In the genomic region with DNA sequence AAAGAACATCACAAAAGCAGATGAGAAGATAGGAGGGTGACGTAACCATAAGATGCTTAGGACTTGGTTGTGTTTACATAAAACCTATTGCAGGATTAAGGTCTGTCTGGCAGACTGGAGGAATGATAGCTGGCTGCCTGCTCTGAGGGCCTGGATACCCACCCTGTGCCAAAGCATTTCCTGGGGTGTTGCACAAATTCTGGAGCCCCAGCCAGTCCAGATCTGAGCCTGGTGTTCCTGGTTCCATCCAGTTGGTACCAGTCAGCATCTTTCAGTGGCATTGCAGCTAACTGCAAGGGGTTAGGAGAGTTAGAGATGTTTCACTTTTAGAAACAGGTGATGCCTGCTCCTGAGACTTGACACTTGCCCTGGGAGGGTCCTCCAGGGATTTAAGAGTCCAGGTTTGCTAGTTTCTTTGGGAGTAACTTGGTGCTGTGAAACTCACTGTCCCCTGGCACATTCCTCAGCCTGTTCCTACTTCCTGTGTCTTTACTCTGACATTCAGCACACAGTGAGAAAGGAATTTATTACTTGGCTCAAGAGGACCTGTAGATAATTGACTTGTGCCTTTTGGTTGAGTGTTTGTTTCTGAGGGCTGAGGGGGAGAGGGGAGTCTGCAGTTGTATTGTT, we compare ENCODE assay signal across 17 mouse cellular contexts. TPM values are rescaled to one million over a fixed set of nuclear protein-coding genes. Genes with fewer than 3 reads are reported as not detected.
A peak's percentile ranks its signal among the peaks of the same experiment; 100 is the strongest.
DNase-seq lines count a peak whose midpoint lies in the region; ATAC-seq and TF ChIP-seq lines count a peak whose summit lies in the region.
"Had no signal": no experiment of that assay in that cellular context is flagged by ENCODE, and none has a peak within 500 bp of the region (broad histone marks: within the 10 kb centered on the region; RNA-seq: fewer than 3 reads in every experiment).

No protein-coding gene starts in this region.

- peaks cover 41% of the 10 kb centered on the region for H3K36me3 ChIP-seq in heart, embryonic 14.5 days (ENCODE audit: control insufficient read depth, insufficient read depth, low read length)
- peaks cover 12% of the 10 kb centered on the region; the same call in 1 of the 2 replicates for H3K36me3 ChIP-seq in kidney, embryonic 16.5 days (ENCODE audit: insufficient read depth, low read length)

- no peak for TF ChIP-seq CTCF in embryonic fibroblast, embryonic 13.5 days (IDR thresholded peaks at IDR 0.05; ENCODE audit: borderline replicate concordance, insufficient read depth, low read length)
- TF ChIP-seq CTCF in layer of hippocampus, adult 2 months (conservative IDR thresholded peaks at IDR 0.05), result no peak

- intact Hi-C loops in heart, postnatal 25 days (cut with DNase I), result no loop called here

- ATAC-seq in heart, embryonic 14.5 days (ENCODE audit: insufficient number of reproducible peaks, insufficient read depth, low FRiP score, low read depth), result no peak
- ATAC-seq in kidney, embryonic 16.5 days (ENCODE audit: low FRiP score, low TSS enrichment), result peak; percentile 72

- no peak overlapping the region for H3K4me3 ChIP-seq in heart, embryonic 14.5 days (ENCODE audit: control insufficient read depth in 1 of 2, insufficient read depth in 1 of 2, low read depth in 1 of 2, low read length in 2 of 2)
- no peak overlapping the region for H3K4me3 ChIP-seq in embryonic fibroblast, embryonic 13.5 days (ENCODE audit: insufficient read depth, low read length)
- no peak overlapping the region for H3K4me3 ChIP-seq in kidney, embryonic 16.5 days (ENCODE audit: low read length)
- H3K4me3 ChIP-seq in layer of hippocampus, adult 2 months, result no peak overlapping the region

- H3K4me1 ChIP-seq in heart, embryonic 14.5 days (ENCODE audit: control insufficient read depth in 2 of 2, insufficient read depth in 2 of 2, low read length in 2 of 2), result peaks cover 18 to 42% of the 10 kb centered on the region in 2 experiments
- peaks cover 30% of the 10 kb centered on the region for H3K4me1 ChIP-seq in embryonic fibroblast, embryonic 13.5 days (ENCODE audit: control insufficient read depth, insufficient read depth, low read length)
- H3K4me1 ChIP-seq in kidney, embryonic 16.5 days (ENCODE audit: insufficient read depth, low read length), result 0 out of 2 replicates have a peak, but pooled peaks cover 8% of the 10 kb centered on the region

- no peaks in the 10 kb centered on the region for H3K9me3 ChIP-seq in heart, embryonic 14.5 days (ENCODE audit: control insufficient read depth, low read length)
- no peaks in the 10 kb centered on the region for H3K9me3 ChIP-seq in kidney, embryonic 16.5 days (ENCODE audit: low read length)

- DNase-seq in heart, postnatal 25 days (ENCODE audit: low spot score), result no peak
- peak; percentile 36 for DNase-seq in lung, postnatal 10 days
- no peak for DNase-seq in layer of hippocampus, adult 2 months (ENCODE audit: low spot score in 2 of 2)
- DNase-seq in spleen, postnatal 14 days (ENCODE audit: low spot score in 2 of 2), result no peak
- DNase-seq in urinary bladder, postnatal 10 days (ENCODE audit: low spot score), result no peak
- DNase-seq: cerebellum, adult 2 months; left cerebral cortex, postnatal 4 days; thymus, postnatal 36 days had no signal

- H3K9ac ChIP-seq in heart, embryonic 14.5 days (ENCODE audit: low read length), result peak overlapping the region; percentile 61; the same call in 1 of the 2 replicates
- H3K9ac ChIP-seq in kidney, embryonic 16.5 days (replicated peaks; ENCODE audit: low read length), result no peak overlapping the region

- H3K4me2 ChIP-seq in heart, embryonic 14.5 days (ENCODE audit: low read length), result peak overlapping the region; percentile 31
- H3K4me2 ChIP-seq in kidney, embryonic 16.5 days (replicated peaks; ENCODE audit: low read depth, low read length), result no peak overlapping the region

- H3K27me3 ChIP-seq in heart, embryonic 14.5 days (ENCODE audit: control insufficient read depth, insufficient read depth, low read length), result no peaks in the 10 kb centered on the region
- H3K27me3 ChIP-seq in kidney, embryonic 16.5 days (ENCODE audit: insufficient read depth, low read length), result no peaks in the 10 kb centered on the region

- TF ChIP-seq POLR2A in embryonic fibroblast, embryonic 13.5 days (IDR thresholded peaks at IDR 0.05; ENCODE audit: low read depth, low read length), result no peak

- 38% methylated on average over 1 of the region's 1 CpGs for WGBS in heart, embryonic 14.5 days
- WGBS in kidney, embryonic 16.5 days, result 89% methylated on average over 1 of the region's 1 CpGs

- H3K27ac ChIP-seq in heart, embryonic 14.5 days (replicated peaks in 1 of 2; ENCODE audit: control insufficient read depth in 1 of 2, insufficient read depth in 1 of 2, low read depth in 2 of 2, low read length in 2 of 2), result peak overlapping the region; percentile 95 to 97
- H3K27ac ChIP-seq in embryonic fibroblast, embryonic 13.5 days (ENCODE audit: insufficient read depth, low read length), result peak overlapping the region; percentile 59
- peak overlapping the region; percentile 74 for H3K27ac ChIP-seq in kidney, embryonic 16.5 days (ENCODE audit: low read length)
- no peak overlapping the region for H3K27ac ChIP-seq in layer of hippocampus, adult 2 months

RNA-seq across cellular contexts. Expression of a gene that starts 25.0 kb away (rescaled TPM):
- 0.19 and 0.41 TPM in 2 replicates for polyA plus RNA-seq in heart, embryonic 14.5 days (2014; fragmentation: Nextera tagmentation; extraction: Ambion mirVana)
- not detected for total RNA-seq in heart, postnatal 25 days (2021)
- not detected in 2 replicates for polyA plus RNA-seq in embryonic fibroblast, embryonic 13.5 days (2011; ENCODE audit: insufficient read length, low read depth, missing spikeins)
- 0.17 and 0.37 TPM in 2 replicates for polyA plus RNA-seq in kidney, embryonic 16.5 days (2015; fragmentation: Nextera tagmentation; extraction: Ambion mirVana)
- total RNA-seq in layer of hippocampus, adult 2 months (2021), result not detected
- total RNA-seq: adrenal gland, postnatal 4 days; hematopoietic stem cell, adult 5-6 weeks; left cerebral cortex, postnatal 4 days; midbrain, postnatal 0 days had no signal
- polyA plus RNA-seq: cerebellum, adult 2 months; embryonic facial prominence, embryonic 11.5 days; frontal cortex, adult 2 months; midbrain, postnatal 0 days; spleen, adult 2 months had no signal

RNA-seq across cellular contexts. Expression of a gene that starts 53.2 kb away (rescaled TPM):
- polyA plus RNA-seq in heart, embryonic 14.5 days (2014; fragmentation: Nextera tagmentation; extraction: Ambion mirVana), result 1.3 and 1.9 TPM in 2 replicates
- total RNA-seq in heart, postnatal 25 days (2021), result 1 to 10 TPM in 1 of 2 experiments, under 1 TPM in 1; 0.56 to 1.1 TPM
- 1.5 and 2.1 TPM in 2 replicates for polyA plus RNA-seq in embryonic fibroblast, embryonic 13.5 days (2011; ENCODE audit: insufficient read length, low read depth, missing spikeins)
- polyA plus RNA-seq in kidney, embryonic 16.5 days (2015; fragmentation: Nextera tagmentation; extraction: Ambion mirVana), result 0.85 and 1.1 TPM in 2 replicates
- 1 to 10 TPM; 1.1 to 2.1 TPM for total RNA-seq in layer of hippocampus, adult 2 months (2021)
- total RNA-seq: hematopoietic stem cell, adult 5-6 weeks had no signal
